Mouse (Mus musculus) CH12.LX (cell line): Measurements from ENCODE around the gene Crip1. TPM values are rescaled to one million over a fixed set of nuclear protein-coding genes. Genes with fewer than 3 reads are reported as not detected.

Experiments used
- DNase-seq: peaks from one replicate; pipeline ENCODE4 v3.0.0-alpha.2; 2013; ENCODE audit errors: extremely low read depth
- H3K27ac ChIP-seq: 2 replicates; pipeline ENCODE4 v1.5.1; 2012; ENCODE audit warnings: low read depth, mild to moderate bottlenecking, control low read depth, moderate library complexity; ENCODE audit not compliant: insufficient read depth
- H3K27me3 ChIP-seq: replicated peaks from 2 replicates; pipeline ENCODE3; 2012; ENCODE audit warnings: inconsistent platforms
- H3K36me3 ChIP-seq, 2 experiments: replicated peaks in 1 of 2; 2 replicates each; pipeline versions ENCODE3 to v1.6.1; 2012; ENCODE audit warnings: inconsistent platforms in 1 of 2, low read length in 1 of 2, mild to moderate bottlenecking in 1 of 2, mixed read lengths in 1 of 2, moderate library complexity in 1 of 2; ENCODE audit not compliant: control insufficient read depth in 1 of 2, insufficient read depth in 1 of 2
- H3K4me1 ChIP-seq, 2 experiments: 2 replicates each; pipeline ENCODE4 v1.6.1; 2012; ENCODE audit warnings: inconsistent platforms in 1 of 2, moderate library complexity in 1 of 2; ENCODE audit not compliant: insufficient read depth in 2 of 2, control insufficient read depth in 1 of 2
- H3K4me2 ChIP-seq: 2 replicates; pipeline ENCODE4 v1.6.1; 2012; ENCODE audit warnings: low read depth, mild to moderate bottlenecking, control low read depth; ENCODE audit not compliant: poor library complexity, insufficient read depth, severe bottlenecking
- H3K4me3 ChIP-seq, 3 experiments: fragments of 150-350 bp in 1 of 3; sonication (generic) in 1 of 3; replicated peaks in 1 of 3; 2 replicates each; pipeline versions ENCODE3 to v1.5.1; 2011 to 2012; ENCODE audit warnings: low read depth in 2 of 3, low read length in 2 of 3, mild to moderate bottlenecking in 2 of 3, moderate library complexity in 2 of 3, control low read depth in 1 of 3, improper control_type of control experiment in 1 of 3, inconsistent platforms in 1 of 3, mixed read lengths in 1 of 3; ENCODE audit not compliant: poor library complexity in 1 of 3
- H3K79me2 ChIP-seq: replicated peaks from 2 replicates; pipeline ENCODE4 v1.6.1; 2012; ENCODE audit warnings: mild to moderate bottlenecking, moderate library complexity; ENCODE audit not compliant: control insufficient read depth, poor library complexity, insufficient read depth, severe bottlenecking; ENCODE audit errors: extremely low read depth
- H3K9ac ChIP-seq: 2 replicates; pipeline ENCODE4 v1.6.1; 2012; ENCODE audit warnings: low read depth, mild to moderate bottlenecking, control low read depth, moderate library complexity; ENCODE audit not compliant: insufficient read depth
- H3K9me3 ChIP-seq: replicated peaks from 2 replicates; pipeline ENCODE3; 2012; ENCODE audit warnings: low read length, inconsistent platforms, mixed read lengths
- CHD2 ChIP-seq: IDR thresholded peaks from 2 replicates; pipeline ENCODE4 v1.6.1; 2011; ENCODE audit warnings: low read length, improper control_type of control experiment
- E2F4 ChIP-seq: IDR thresholded peaks from 2 replicates; pipeline ENCODE4 v1.6.1; 2011; ENCODE audit warnings: low read depth, low read length, improper control_type of control experiment; ENCODE audit not compliant: insufficient replicate concordance
- EP300 ChIP-seq: IDR thresholded peaks from 2 replicates; pipeline ENCODE4 v1.6.1; 2011; ENCODE audit warnings: low read length, improper control_type of control experiment
- GABPA ChIP-seq: IDR thresholded peaks from 2 replicates; pipeline ENCODE4 v1.6.1; 2012; ENCODE audit warnings: low read depth, low read length, improper control_type of control experiment, inconsistent platforms; ENCODE audit not compliant: insufficient replicate concordance
- HCFC1 ChIP-seq: IDR thresholded peaks from 2 replicates; pipeline ENCODE4 v1.6.1; 2012; ENCODE audit warnings: low read depth, mild to moderate bottlenecking, inconsistent platforms, low read length, improper control_type of control experiment
- JUN ChIP-seq: IDR thresholded peaks from 2 replicates; pipeline ENCODE4 v1.6.1; 2011; ENCODE audit warnings: low read depth, mild to moderate bottlenecking, low read length, improper control_type of control experiment, moderate library complexity; ENCODE audit not compliant: insufficient read depth
- KAT2A ChIP-seq: IDR thresholded peaks from 2 replicates; pipeline ENCODE4 v1.6.1; 2012; ENCODE audit warnings: low read length, improper control_type of control experiment, inconsistent platforms; ENCODE audit not compliant: insufficient replicate concordance
- MAFK ChIP-seq: IDR thresholded peaks from 2 replicates; pipeline ENCODE4 v1.6.1; 2011; ENCODE audit warnings: low read length, improper control_type of control experiment; ENCODE audit not compliant: insufficient replicate concordance
- MEF2A ChIP-seq: IDR thresholded peaks from 2 replicates; pipeline ENCODE4 v1.6.1; 2014; ENCODE audit warnings: low read depth, mild to moderate bottlenecking, inconsistent platforms, low read length, improper control_type of control experiment, borderline replicate concordance
- NELFE ChIP-seq: IDR thresholded peaks from 2 replicates; pipeline ENCODE4 v1.6.1; 2011; ENCODE audit warnings: low read depth, low read length, improper control_type of control experiment
- PAX5 ChIP-seq: IDR thresholded peaks from 2 replicates; pipeline ENCODE4 v1.6.1; 2012; ENCODE audit warnings: low read length, inconsistent platforms, mixed read lengths
- POLR2AphosphoS2 ChIP-seq: IDR thresholded peaks from 2 replicates; pipeline ENCODE4 v1.6.1; 2011; ENCODE audit warnings: low read depth, low read length, improper control_type of control experiment
- SIN3A ChIP-seq: IDR thresholded peaks from 2 replicates; pipeline ENCODE4 v1.6.1; 2012; ENCODE audit warnings: low read length, improper control_type of control experiment, inconsistent platforms
- SMC3 ChIP-seq: IDR thresholded peaks from 2 replicates; pipeline ENCODE4 v1.6.1; 2011; ENCODE audit warnings: low read depth, low read length, improper control_type of control experiment
- TBP ChIP-seq: conservative IDR thresholded peaks from 2 replicates; pipeline ENCODE4 v1.6.1; 2011; ENCODE audit warnings: low read depth, low read length, improper control_type of control experiment
- USF2 ChIP-seq: conservative IDR thresholded peaks from 2 replicates; pipeline ENCODE4 v1.6.1; 2011; ENCODE audit warnings: low read depth, low read length, improper control_type of control experiment
- dilution Hi-C: fragments of 300-500 bp; cut with MboI; formaldehyde crosslinking; loops from 2 replicates; pipeline ENCODE4 v1.14.3; 2020; ENCODE audit warnings: low sequenced_read_pairs; ENCODE audit not compliant: extremely low pct_unique_long_range_greater_than_20kb, extremely low pct_ligation_motif_present
- in situ Hi-C: fragments of 300-500 bp; cut with MboI; formaldehyde crosslinking; loops from 3 replicates; pipeline ENCODE4 v1.14.3; 2019; ENCODE audit warnings: low sequenced_read_pairs, low pct_ligation_motif_present, low pct_unique_long_range_greater_than_20kb, mixed read lengths
- polyA plus RNA-seq: library from polyadenylated mRNA; unstranded; fragments of >175 nt; gene quantifications from 2 replicates; pipeline ENCODE4 v1.2.1, GENCODE M21; 2012; ENCODE audit warnings: low read depth; ENCODE audit not compliant: insufficient read length
- total RNA-seq, 2 experiments: library from RNA; depleted of rRNA; stranded (reverse); fragments of 300-350 nt in 1 of 2; fragments of >200 nt in 1 of 2; gene quantifications; 2 replicates each; pipeline ENCODE4 v1.2.3; 2012 to 2014

Crip1 gene
- total and polyA plus RNA-seq, 3 experiments = 2.0 to 77.2 (median 2.8) TPM

GRCm38 (mm10) chr12:113107431-113108124 is 38.5 kb upstream of the Crip1 start:
- Histone ChIP-seq H3K36me3 (peaks cover 7 to 84% of the 10 kb centered on the region in 2 experiments), H3K4me1 (peaks cover 4 to 27% of the 10 kb centered on the region in 2 experiments; a peak in 1 of 4 replicates), H3K4me3 (no peak overlapping the region), H3K27me3 (no peaks in the 10 kb centered on the region), H3K9me3 (no peaks in the 10 kb centered on the region), H3K4me2 (no peak overlapping the region), H3K79me2 (peaks cover 60% of the 10 kb centered on the region), H3K9ac (no peak overlapping the region), H3K27ac (no peak overlapping the region)
- TF ChIP-seq JUN (no peak), GABPA (no peak), HCFC1 (no peak), MAFK (no peak), PAX5 (no peak), POLR2AphosphoS2 (no peak), SIN3A (no peak), MEF2A (no peak), CHD2 (no peak), USF2 (no peak), SMC3 (no peak), EP300 (no peak), KAT2A (no peak)
- dilution Hi-C loops = no loop called here
- DNase-seq = no peak
- in situ Hi-C loops = loop anchor here (5.0 kb wide), 1 partner anchor 35 kb away; the partner anchor contains the start of gene Tex22

GRCm38 (mm10) chr12:113108528-113109283 is 37.4 kb upstream of the Crip1 start:
- Histone ChIP-seq H3K36me3 (peaks cover 15 to 85% of the 10 kb centered on the region in 2 experiments), H3K9ac (no peak overlapping the region), H3K4me2 (no peak overlapping the region), H3K27ac (no peak overlapping the region), H3K27me3 (no peaks in the 10 kb centered on the region), H3K4me3 (no peak overlapping the region), H3K4me1 (peaks cover 4 to 23% of the 10 kb centered on the region in 2 experiments; a peak in 1 of 4 replicates), H3K79me2 (peaks cover 53% of the 10 kb centered on the region), H3K9me3 (no peaks in the 10 kb centered on the region)
- dilution Hi-C loops (no loop called here), in situ Hi-C loops (loop anchor here (5.0 kb wide), 1 partner anchor 36 kb away; the partner anchor contains the start of gene Tex22)
- TF ChIP-seq TBP (no peak), E2F4 (no peak), NELFE (no peak)
- DNase-seq = no peak
